Mouse (Mus musculus): ENCODE measurements around the gene Adrb1. TPM values are rescaled to one million over a fixed set of nuclear protein-coding genes. Genes with fewer than 3 reads are reported as not detected.

Adrb1 gene
- polyA plus RNA-seq, 1 experiment from 2014 or later: 0.17 TPM

DNA sequence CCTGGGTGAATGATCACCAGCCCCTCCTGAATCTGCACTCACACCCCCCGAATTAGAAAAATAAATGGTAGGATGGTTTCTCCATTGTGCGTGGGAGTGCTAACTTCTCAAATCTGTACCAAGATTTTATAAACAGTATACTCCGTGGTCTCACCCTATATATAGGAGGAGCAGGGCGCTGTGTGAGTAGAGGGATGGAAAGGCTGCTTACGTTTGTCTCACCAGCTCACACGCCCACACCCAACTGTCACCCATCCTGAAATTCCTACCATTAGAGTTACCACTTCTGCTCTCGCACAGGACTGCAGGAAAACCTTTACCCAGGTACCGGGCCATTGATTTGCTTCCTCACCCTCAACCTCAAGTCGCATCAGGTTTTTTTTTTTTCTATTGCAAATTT lies 47.0 kb downstream of the Adrb1 start:
- ATAC-seq (ENCODE audit: low FRiP score) (no peak), DNase-seq (ENCODE audit: low spot score) (no peak)
- 92% methylated on average over 9 of the region's 9 CpGs for WGBS
- Histone ChIP-seq H3K4me2 (replicated peaks; ENCODE audit: low read depth, low read length) (no peak overlapping the region), H3K36me3 (ENCODE audit: control insufficient read depth, insufficient read depth, low read length) (no peaks in the 10 kb centered on the region), H3K4me1 (replicated peaks; ENCODE audit: control insufficient read depth, insufficient read depth, low read length) (0 out of 2 replicates have a peak, but pooled peaks cover 2% of the 10 kb centered on the region), H3K27ac (ENCODE audit: low read depth, low read length) (no peak overlapping the region), H3K9me3 (ENCODE audit: control insufficient read depth, low read length) (no peaks in the 10 kb centered on the region), H3K27me3 (ENCODE audit: control insufficient read depth, insufficient read depth, low read length) (no peaks in the 10 kb centered on the region), H3K4me3 (ENCODE audit: low read depth, low read length) (no peak overlapping the region), H3K9ac (ENCODE audit: low read depth, low read length) (no peak overlapping the region)

DNA sequence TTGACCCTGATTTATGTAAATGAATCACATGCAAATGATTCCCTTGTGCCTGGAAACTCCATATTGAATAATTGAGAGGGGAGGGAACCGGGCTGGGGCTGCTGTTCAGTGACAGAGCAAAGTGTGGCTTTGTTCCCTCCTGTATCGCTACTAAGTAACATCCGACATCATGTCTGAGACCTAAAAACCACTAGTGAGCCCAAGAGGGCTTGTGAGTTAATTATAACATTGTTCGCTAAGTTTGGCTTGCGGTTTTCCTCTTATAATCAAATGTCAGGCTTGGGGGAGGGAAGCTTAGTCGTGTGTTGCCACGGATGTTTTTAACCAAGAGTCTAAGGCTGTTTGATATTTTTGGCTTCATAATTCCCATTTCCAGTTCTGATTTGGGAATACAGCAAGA lies 50.2 kb downstream of the Adrb1 start:
- H3K27me3 ChIP-seq (ENCODE audit: control insufficient read depth, insufficient read depth, low read length): no peaks in the 10 kb centered on the region

DNA sequence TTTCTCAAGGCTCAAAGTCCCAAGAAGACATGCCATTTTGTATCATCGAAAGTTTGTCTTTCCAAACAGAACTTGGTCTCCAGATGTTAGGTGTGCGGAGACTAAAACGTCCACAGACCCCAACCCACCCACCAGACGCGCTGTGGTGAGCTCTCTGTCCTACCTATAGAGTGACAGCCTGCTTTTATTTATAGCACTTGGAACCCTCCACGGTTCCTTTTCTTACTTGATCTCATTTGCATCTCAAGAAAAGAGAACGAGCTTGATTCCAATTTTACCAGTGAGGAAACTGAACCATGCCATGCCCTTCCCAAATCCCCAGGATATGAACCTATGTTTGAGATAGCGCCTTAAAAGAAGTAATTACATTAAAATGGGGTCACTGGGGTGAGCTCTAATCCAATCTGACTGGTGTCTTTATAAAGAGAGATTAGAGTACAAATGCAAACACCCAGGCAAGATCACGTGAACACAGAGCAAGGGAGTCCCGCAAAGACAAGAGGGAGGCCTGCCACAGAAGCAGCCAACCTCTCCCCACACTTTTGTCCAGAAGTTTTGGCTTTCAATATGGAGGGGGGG lies 51.5 kb downstream of the Adrb1 start:
- DNase-seq (ENCODE audit: low spot score) (no peak), ATAC-seq (ENCODE audit: low FRiP score) (no peak)
- H3K9ac ChIP-seq (ENCODE audit: low read depth, low read length): no peak overlapping the region
- no peak overlapping the region for H3K27ac ChIP-seq (ENCODE audit: low read depth, low read length)
- no peaks in the 10 kb centered on the region for H3K36me3 ChIP-seq (ENCODE audit: control insufficient read depth, insufficient read depth, low read length)
- H3K4me3 ChIP-seq (ENCODE audit: low read depth, low read length): no peak overlapping the region
- H3K9me3 ChIP-seq (ENCODE audit: control insufficient read depth, low read length): no peaks in the 10 kb centered on the region
- no peak overlapping the region for H3K4me2 ChIP-seq (replicated peaks; ENCODE audit: low read depth, low read length)
- H3K27me3 ChIP-seq (ENCODE audit: control insufficient read depth, insufficient read depth, low read length): peaks cover 3% of the 10 kb centered on the region; the same call in 1 of the 2 replicates
- 0 out of 2 replicates have a peak, but pooled peaks cover 5% of the 10 kb centered on the region for H3K4me1 ChIP-seq (replicated peaks; ENCODE audit: control insufficient read depth, insufficient read depth, low read length)
- WGBS: 54% methylated on average over 10 of the region's 10 CpGs

More for the DNA sequence above, 50.2 kb downstream of the Adrb1 start:
- H3K9ac ChIP-seq (ENCODE audit: low read depth, low read length): no peak overlapping the region
- WGBS: 81% methylated on average over 7 of the region's 7 CpGs
- no peak overlapping the region for H3K27ac ChIP-seq (ENCODE audit: low read depth, low read length)
- H3K4me1 ChIP-seq (replicated peaks; ENCODE audit: control insufficient read depth, insufficient read depth, low read length): 0 out of 2 replicates have a peak, but pooled peaks cover 5% of the 10 kb centered on the region
- ATAC-seq (ENCODE audit: low FRiP score) (no peak), DNase-seq (ENCODE audit: low spot score) (no peak)
- no peak overlapping the region for H3K4me3 ChIP-seq (ENCODE audit: low read depth, low read length)
- no peaks in the 10 kb centered on the region for H3K9me3 ChIP-seq (ENCODE audit: control insufficient read depth, low read length)
- H3K36me3 ChIP-seq (ENCODE audit: control insufficient read depth, insufficient read depth, low read length): no peaks in the 10 kb centered on the region
- no peak overlapping the region for H3K4me2 ChIP-seq (replicated peaks; ENCODE audit: low read depth, low read length)

DNA sequence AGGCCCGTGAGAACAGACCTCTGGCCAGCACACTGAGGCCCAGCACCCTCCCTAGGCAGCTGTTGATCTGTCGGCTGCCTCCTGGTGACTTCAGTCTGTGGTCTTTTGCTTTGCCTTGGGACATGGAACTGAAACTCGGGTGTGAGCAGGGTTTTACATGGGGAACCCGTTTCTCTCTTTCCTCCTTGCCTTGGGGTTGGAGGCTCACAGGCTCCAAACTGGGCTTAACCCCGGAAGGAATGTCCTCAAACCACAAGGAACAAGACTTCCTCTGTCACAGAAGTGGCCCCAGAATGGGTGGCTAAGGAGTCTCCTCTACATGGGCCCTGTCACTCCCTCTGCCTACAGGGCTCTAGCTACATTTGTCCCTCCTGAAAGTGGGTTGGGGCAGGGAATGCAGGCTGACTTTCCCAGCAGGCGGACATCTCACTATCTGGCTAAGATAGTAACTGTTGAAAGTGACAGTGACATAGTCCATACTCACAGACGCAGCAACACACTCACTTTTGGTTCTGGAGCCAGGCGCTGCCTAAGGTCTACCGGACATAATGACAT lies 52.5 kb downstream of the Adrb1 start:
- no peak overlapping the region for H3K27ac ChIP-seq (ENCODE audit: low read depth, low read length)

DNA sequence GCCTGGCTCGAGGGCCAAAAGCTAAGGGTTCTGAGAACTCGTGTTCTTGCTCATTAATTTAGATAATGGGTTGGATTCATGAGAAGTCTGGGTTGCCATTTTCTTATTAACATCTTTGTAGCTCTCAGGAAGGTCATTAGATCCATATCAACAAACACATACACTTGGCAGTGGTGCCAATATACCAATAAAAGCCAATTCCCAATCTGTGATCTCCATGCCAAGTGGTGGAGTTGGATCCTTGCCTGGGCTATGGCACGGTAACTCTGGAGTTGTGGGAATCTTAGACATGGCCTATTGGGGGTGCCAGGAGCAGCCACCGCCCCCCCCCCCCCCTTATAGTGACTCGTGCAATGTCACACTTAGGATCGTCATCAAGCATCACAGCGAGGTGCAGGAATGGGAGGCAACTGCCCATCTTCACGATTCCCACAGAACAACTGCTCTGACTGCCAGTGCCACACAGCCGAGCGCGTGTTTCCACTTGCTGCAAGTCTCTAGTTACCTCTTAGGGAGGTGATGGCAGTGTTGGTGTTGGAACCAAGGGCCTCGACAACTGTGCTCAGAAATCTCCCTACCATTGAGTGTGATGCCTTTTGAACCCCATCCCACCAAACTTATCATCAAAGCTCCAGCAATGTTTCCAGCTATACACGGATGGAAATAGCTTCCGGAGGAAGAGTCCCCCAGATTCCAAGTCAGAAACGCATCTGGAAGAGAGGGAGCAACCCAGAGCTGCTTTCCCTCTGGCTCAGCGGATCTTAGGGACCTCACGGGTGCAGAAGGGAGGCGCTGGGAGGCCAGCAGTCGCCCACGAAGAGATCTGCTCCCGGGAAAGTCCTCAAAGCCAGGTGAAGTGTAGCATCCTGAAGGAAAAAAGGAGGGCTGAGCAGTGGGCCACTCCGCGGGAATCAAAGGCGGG lies 53.2 kb downstream of the Adrb1 start:
- DNase-seq (ENCODE audit: low spot score) (no peak), ATAC-seq (ENCODE audit: low FRiP score) (no peak)
- Histone ChIP-seq H3K4me3 (ENCODE audit: low read depth, low read length) (no peak overlapping the region), H3K4me1 (replicated peaks; ENCODE audit: control insufficient read depth, insufficient read depth, low read length) (0 out of 2 replicates have a peak, but pooled peaks cover 5% of the 10 kb centered on the region), H3K36me3 (ENCODE audit: control insufficient read depth, insufficient read depth, low read length) (no peaks in the 10 kb centered on the region), H3K4me2 (replicated peaks; ENCODE audit: low read depth, low read length) (peak overlapping the region; percentile 11; the same call in 1 of the 2 replicates), H3K9me3 (ENCODE audit: control insufficient read depth, low read length) (no peaks in the 10 kb centered on the region), H3K27me3 (ENCODE audit: control insufficient read depth, insufficient read depth, low read length) (peaks cover 3% of the 10 kb centered on the region; the same call in 1 of the 2 replicates), H3K9ac (ENCODE audit: low read depth, low read length) (no peak overlapping the region), H3K27ac (ENCODE audit: low read depth, low read length) (no peak overlapping the region)
- 40% methylated on average over 23 of the region's 24 CpGs for WGBS

More for the DNA sequence above, 52.5 kb downstream of the Adrb1 start:
- H3K4me1 ChIP-seq (replicated peaks; ENCODE audit: control insufficient read depth, insufficient read depth, low read length): 0 out of 2 replicates have a peak, but pooled peaks cover 5% of the 10 kb centered on the region
- no peak overlapping the region for H3K4me2 ChIP-seq (replicated peaks; ENCODE audit: low read depth, low read length)
- H3K27me3 ChIP-seq (ENCODE audit: control insufficient read depth, insufficient read depth, low read length): peaks cover 3% of the 10 kb centered on the region; the same call in 1 of the 2 replicates
- no peak overlapping the region for H3K4me3 ChIP-seq (ENCODE audit: low read depth, low read length)
- no peaks in the 10 kb centered on the region for H3K9me3 ChIP-seq (ENCODE audit: control insufficient read depth, low read length)
- DNase-seq (ENCODE audit: low spot score) (no peak), ATAC-seq (ENCODE audit: low FRiP score) (no peak)
- WGBS: 82% methylated on average over 9 of the region's 9 CpGs
- H3K36me3 ChIP-seq (ENCODE audit: control insufficient read depth, insufficient read depth, low read length): no peaks in the 10 kb centered on the region
- no peak overlapping the region for H3K9ac ChIP-seq (ENCODE audit: low read depth, low read length)

DNA sequence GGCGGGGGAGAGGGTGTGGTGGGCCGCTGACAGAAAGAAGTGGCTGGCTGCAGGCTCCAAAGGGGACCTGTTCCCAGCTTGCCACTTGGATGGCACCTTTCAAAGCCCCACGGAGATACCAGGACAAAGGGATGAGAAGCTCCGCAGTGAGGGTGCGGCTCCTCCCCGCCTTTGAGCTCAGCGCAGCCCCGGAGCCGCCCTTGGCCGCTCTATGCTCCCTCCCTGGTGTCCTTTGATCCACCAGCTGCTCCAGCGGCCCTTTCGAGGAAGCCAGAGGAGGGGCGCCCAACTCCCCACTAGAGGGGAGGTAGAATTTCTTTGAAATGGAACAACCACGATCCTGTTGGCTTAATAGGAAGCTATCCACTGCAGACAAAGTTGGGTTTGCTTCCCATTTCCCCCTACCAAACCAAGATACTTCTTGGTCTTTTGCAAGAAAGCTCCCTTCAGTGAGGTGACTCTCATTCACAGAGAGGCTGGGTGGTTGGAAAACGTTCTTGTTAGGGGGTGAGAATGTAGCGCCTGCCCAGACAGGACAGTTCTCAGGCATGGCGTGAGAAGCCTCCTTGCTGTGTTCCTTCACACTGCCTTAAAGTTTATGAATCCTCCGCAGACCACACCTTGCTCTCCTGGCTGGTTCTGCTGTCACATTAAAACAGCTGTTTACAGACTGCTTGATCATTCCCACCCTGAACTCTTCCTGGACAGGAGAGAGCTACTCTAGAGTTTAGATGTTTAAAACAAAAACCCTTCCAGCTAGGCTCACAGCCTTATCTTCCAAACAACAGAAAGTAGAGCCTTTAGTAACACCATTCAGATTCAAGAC lies 54.1 kb downstream of the Adrb1 start:
- ATAC-seq (ENCODE audit: low FRiP score): no peak
- WGBS: 4% methylated on average over 18 of the region's 18 CpGs
- DNase-seq (ENCODE audit: low spot score): peak; percentile 44
- H3K4me1 ChIP-seq (replicated peaks; ENCODE audit: control insufficient read depth, insufficient read depth, low read length): 0 out of 2 replicates have a peak, but pooled peaks cover 2% of the 10 kb centered on the region
- H3K27ac ChIP-seq (ENCODE audit: low read depth, low read length): no peak overlapping the region
- H3K27me3 ChIP-seq (ENCODE audit: control insufficient read depth, insufficient read depth, low read length): peaks cover 3% of the 10 kb centered on the region; the same call in 1 of the 2 replicates
- H3K9ac ChIP-seq (ENCODE audit: low read depth, low read length): no peak overlapping the region
- no peaks in the 10 kb centered on the region for H3K9me3 ChIP-seq (ENCODE audit: control insufficient read depth, low read length)
- peak overlapping the region; percentile 11; the same call in 1 of the 2 replicates for H3K4me2 ChIP-seq (replicated peaks; ENCODE audit: low read depth, low read length)
- H3K36me3 ChIP-seq (ENCODE audit: control insufficient read depth, insufficient read depth, low read length): no peaks in the 10 kb centered on the region
- no peak overlapping the region for H3K4me3 ChIP-seq (ENCODE audit: low read depth, low read length)

DNA sequence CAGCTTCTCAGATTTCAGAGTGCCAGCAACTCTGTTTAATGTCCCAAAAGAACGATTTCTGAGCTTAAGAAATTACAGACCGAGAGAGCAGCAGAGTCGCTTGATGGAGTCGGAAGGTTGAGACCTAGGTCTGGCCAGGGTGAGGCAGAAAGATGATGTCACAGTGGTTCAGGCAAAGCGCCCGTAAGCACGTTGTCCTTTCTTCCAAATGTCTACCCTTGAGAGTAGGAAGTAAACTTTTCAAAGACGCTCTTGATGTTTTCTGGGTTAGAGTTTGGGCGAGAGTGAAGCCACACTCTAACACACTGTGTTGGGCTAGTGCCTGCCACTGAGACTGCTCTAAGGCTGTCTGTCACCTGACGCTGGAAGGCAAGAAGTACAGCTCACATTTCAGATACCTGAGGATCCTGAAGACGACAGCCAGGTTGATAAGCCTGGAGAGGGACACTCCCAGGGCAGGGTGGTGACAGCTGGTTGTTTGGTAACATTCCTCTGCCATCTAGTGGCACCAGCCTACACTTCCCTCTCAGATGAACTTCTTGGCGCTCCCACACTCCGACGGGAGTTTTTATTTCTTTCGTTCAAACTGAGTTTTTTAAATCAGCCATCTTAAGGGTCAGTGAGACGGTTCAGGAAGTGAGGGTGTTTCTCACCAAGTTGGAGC lies 54.9 kb downstream of the Adrb1 start:
- peak; percentile 47 for DNase-seq (ENCODE audit: low spot score)
- ATAC-seq (ENCODE audit: low FRiP score): no peak
- Histone ChIP-seq H3K4me2 (replicated peaks; ENCODE audit: low read depth, low read length) (no peak overlapping the region), H3K4me3 (ENCODE audit: low read depth, low read length) (no peak overlapping the region), H3K27me3 (ENCODE audit: control insufficient read depth, insufficient read depth, low read length) (peaks cover 3% of the 10 kb centered on the region; the same call in 1 of the 2 replicates), H3K4me1 (replicated peaks; ENCODE audit: control insufficient read depth, insufficient read depth, low read length) (0 out of 2 replicates have a peak, but pooled peaks cover 2% of the 10 kb centered on the region), H3K36me3 (ENCODE audit: control insufficient read depth, insufficient read depth, low read length) (no peaks in the 10 kb centered on the region), H3K9ac (ENCODE audit: low read depth, low read length) (no peak overlapping the region), H3K9me3 (ENCODE audit: control insufficient read depth, low read length) (no peaks in the 10 kb centered on the region), H3K27ac (ENCODE audit: low read depth, low read length) (no peak overlapping the region)
- 46% methylated on average over 16 of the region's 16 CpGs for WGBS
